Mouse (Mus musculus) heart, postnatal 0 days (tissue): ENCODE data around the gene Timp3.

Experiments
- CTCF ChIP-seq: IDR thresholded peaks from 2 replicates; pipeline ENCODE4 v1.5.1; 2016; ENCODE audit warnings: antibody characterized with exemption, control low read depth, low read depth
- EP300 ChIP-seq: IDR thresholded peaks from 2 replicates; pipeline ENCODE4 v1.6.1; 2016; ENCODE audit warnings: antibody characterized with exemption, low read depth

GRCm38 (mm10) chr10:86341589-86341988, 41.4 kb downstream of the Timp3 start:
- no peak for TF ChIP-seq CTCF
- peak; percentile 100 for TF ChIP-seq EP300
